Comparison of ENCODE assay signal across 8 mouse cellular contexts in the genomic region with DNA sequence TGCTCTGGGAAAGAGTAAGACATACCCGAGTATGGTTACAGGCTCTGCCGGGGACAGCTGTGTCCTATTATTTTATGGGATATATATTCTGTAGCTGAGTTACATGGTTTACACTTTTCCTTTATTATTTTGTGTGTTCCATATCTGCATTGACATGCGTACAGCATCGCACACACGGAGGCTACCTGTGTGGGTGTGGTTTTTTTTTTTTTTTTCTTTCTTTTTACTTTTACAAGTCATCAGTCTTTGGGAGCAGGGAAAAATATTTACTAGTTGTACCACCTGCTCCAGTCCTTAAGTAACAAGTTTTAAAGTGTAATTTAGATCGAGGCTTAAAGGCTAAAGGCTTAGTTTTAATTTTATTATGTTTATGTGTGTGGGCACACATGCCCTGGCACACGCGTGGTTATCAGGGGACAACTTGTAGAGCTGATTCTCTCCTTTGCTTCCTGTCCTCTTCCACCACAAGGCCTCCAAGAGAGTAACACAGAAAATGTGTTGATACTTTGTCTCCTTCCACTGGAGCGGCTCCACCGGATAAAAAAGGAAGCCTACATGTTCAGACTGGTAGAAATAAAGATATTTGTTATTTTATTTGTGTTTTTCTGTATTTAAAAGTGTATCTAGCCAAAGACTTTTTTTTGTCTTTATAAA. TPM values are rescaled to one million over a fixed set of nuclear protein-coding genes. Genes with fewer than 3 reads are reported as not detected.
DNase-seq lines count a peak whose midpoint lies in the region; ATAC-seq and TF ChIP-seq lines count a peak whose summit lies in the region.

No protein-coding gene starts in this region.

- no peaks in the 10 kb centered on the region for H3K9me3 ChIP-seq in heart, embryonic 16.5 days (replicated peaks; ENCODE audit: control insufficient read depth, low read length)
- no peaks in the 10 kb centered on the region for H3K9me3 ChIP-seq in lung, postnatal 0 days (ENCODE audit: low read length)

- H3K4me2 ChIP-seq in heart, embryonic 16.5 days (ENCODE audit: low read depth, low read length), result peak overlapping the region; percentile 67
- peak overlapping the region; percentile 60 for H3K4me2 ChIP-seq in lung, postnatal 0 days (replicated peaks; ENCODE audit: low read depth, low read length)

- 23% methylated on average over 10 of the region's 10 CpGs for WGBS in kidney, adult 2 months
- WGBS in heart, embryonic 16.5 days, result 42% methylated on average over 10 of the region's 10 CpGs
- 33% methylated on average over 10 of the region's 10 CpGs for WGBS in lung, postnatal 0 days

- TF ChIP-seq CTCF in kidney, adult 2 months (conservative IDR thresholded peaks at IDR 0.05; ENCODE audit: insufficient read depth, insufficient read length, low read depth, low read length), result no peak
- no peak; the same call in 1 of the 2 replicates for TF ChIP-seq CTCF in lung, postnatal 0 days (IDR thresholded peaks at IDR 0.05)

- TF ChIP-seq POLR2A in kidney, adult 2 months (IDR thresholded peaks at IDR 0.05; ENCODE audit: low read depth, low read length), result no peak

- H3K36me3 ChIP-seq in kidney, adult 2 months (ENCODE audit: control insufficient read depth, insufficient read depth, low read length), result peaks cover 7% of the 10 kb centered on the region; the same call in 1 of the 2 replicates
- H3K36me3 ChIP-seq in heart, embryonic 16.5 days (ENCODE audit: control insufficient read depth, insufficient read depth), result peaks cover 9% of the 10 kb centered on the region
- no peaks in the 10 kb centered on the region; the same call in 1 of the 2 replicates for H3K36me3 ChIP-seq in lung, postnatal 0 days (ENCODE audit: insufficient read depth, low read length)

- 0 out of 2 replicates have a peak, but pooled peaks cover 3% of the 10 kb centered on the region for H3K4me1 ChIP-seq in kidney, adult 2 months (ENCODE audit: control insufficient read depth, insufficient read depth, low read length)
- peaks cover 15% of the 10 kb centered on the region for H3K4me1 ChIP-seq in heart, embryonic 16.5 days (ENCODE audit: control insufficient read depth, insufficient read depth, low read length)
- H3K4me1 ChIP-seq in lung, postnatal 0 days (ENCODE audit: insufficient read depth, low read depth, low read length), result peaks cover 6% of the 10 kb centered on the region

- peak overlapping the region; percentile 99 for H3K27ac ChIP-seq in kidney, adult 2 months (ENCODE audit: insufficient read depth, low read depth, low read length)
- peak overlapping the region; percentile 100 for H3K27ac ChIP-seq in heart, embryonic 16.5 days (ENCODE audit: low read length)
- H3K27ac ChIP-seq in lung, postnatal 0 days (ENCODE audit: low read length), result peak overlapping the region; percentile 99

- peak overlapping the region; percentile 76 for H3K4me3 ChIP-seq in kidney, adult 2 months (ENCODE audit: insufficient read depth, low read depth, low read length)
- peak overlapping the region; percentile 87 for H3K4me3 ChIP-seq in heart, embryonic 16.5 days (ENCODE audit: low read length)
- peak overlapping the region; percentile 65 for H3K4me3 ChIP-seq in lung, postnatal 0 days (ENCODE audit: low read depth, low read length)

- no peak for DNase-seq in kidney, adult 2 months
- DNase-seq in kidney, adult 9 months, result no peak
- DNase-seq in lung, postnatal 0 days (ENCODE audit: low spot score), result peak; percentile 80
- no peak for DNase-seq in retina, embryonic 14.5 days (ENCODE audit: low spot score)
- DNase-seq in layer of hippocampus, adult 18-20 months (ENCODE audit: low spot score in 2 of 2), result no peak
- no peak for DNase-seq in right cerebral cortex, postnatal 14 days

- peak overlapping the region; percentile 95 for H3K9ac ChIP-seq in heart, embryonic 16.5 days (ENCODE audit: low read length)
- H3K9ac ChIP-seq in lung, postnatal 0 days (replicated peaks; ENCODE audit: low read depth), result peak overlapping the region; percentile 98

- ATAC-seq in activated CD4-positive, CD25-positive, alpha-beta regulatory T cell, adult 4 months, result peak; percentile 16
- ATAC-seq in heart, embryonic 16.5 days (replicated peaks; ENCODE audit: extremely low read depth, insufficient read depth, low FRiP score), result no peak
- ATAC-seq in lung, postnatal 0 days, result no peak

- no peaks in the 10 kb centered on the region for H3K27me3 ChIP-seq in kidney, adult 2 months (replicated peaks; ENCODE audit: control insufficient read depth, insufficient read depth, low read length)
- H3K27me3 ChIP-seq in heart, embryonic 16.5 days (ENCODE audit: control insufficient read depth, insufficient read depth, low read length), result no peaks in the 10 kb centered on the region
- H3K27me3 ChIP-seq in lung, postnatal 0 days (replicated peaks; ENCODE audit: insufficient read depth, low read length), result no peaks in the 10 kb centered on the region

- no peak for TF ChIP-seq EP300 in lung, postnatal 0 days (IDR thresholded peaks at IDR 0.05)

RNA-seq across cellular contexts. Expression of gene Cflar, which starts 0.5 kb away (rescaled TPM):
- 65.8 and 71.1 TPM in 2 replicates for polyA plus RNA-seq in kidney, adult 2 months (2012; rRNA removed)
- polyA plus RNA-seq in activated CD4-positive, CD25-positive, alpha-beta regulatory T cell, adult 4 months (2017; shearing (Covaris generic)), result 100 to 1,000 TPM; 172 to 177 TPM
- polyA plus RNA-seq in heart, embryonic 16.5 days (2015; fragmentation: Nextera tagmentation; extraction: Ambion mirVana), result 39.2 and 42.0 TPM in 2 replicates
- polyA plus RNA-seq in lung, postnatal 0 days (2015; fragmentation: Nextera tagmentation; extraction: Ambion mirVana), result 62.1 and 62.2 TPM in 2 replicates
- 10 to 100 TPM; 41.1 to 41.5 TPM for total RNA-seq in layer of hippocampus, adult 18-20 months (2021)

RNA-seq across cellular contexts. Expression of gene Als2cr12, which starts 15.0 kb away (rescaled TPM):
- 0.80 and 0.88 TPM in 2 replicates for polyA plus RNA-seq in kidney, adult 2 months (2012; rRNA removed)
- not detected for polyA plus RNA-seq in activated CD4-positive, CD25-positive, alpha-beta regulatory T cell, adult 4 months (2017; shearing (Covaris generic))
- not detected in 2 replicates for polyA plus RNA-seq in heart, embryonic 16.5 days (2015; fragmentation: Nextera tagmentation; extraction: Ambion mirVana)
- 0.11 and 0.21 TPM in 2 replicates for polyA plus RNA-seq in lung, postnatal 0 days (2015; fragmentation: Nextera tagmentation; extraction: Ambion mirVana)
- not detected for total RNA-seq in layer of hippocampus, adult 18-20 months (2021)
